Mouse (Mus musculus): ENCODE data around the gene Lmna. TPM values are rescaled to one million over a fixed set of nuclear protein-coding genes. Genes with fewer than 3 reads are reported as not detected.

Lmna gene
- polyA plus RNA-seq, 1 experiment from 2014 or later: 55.7 TPM

DNA sequence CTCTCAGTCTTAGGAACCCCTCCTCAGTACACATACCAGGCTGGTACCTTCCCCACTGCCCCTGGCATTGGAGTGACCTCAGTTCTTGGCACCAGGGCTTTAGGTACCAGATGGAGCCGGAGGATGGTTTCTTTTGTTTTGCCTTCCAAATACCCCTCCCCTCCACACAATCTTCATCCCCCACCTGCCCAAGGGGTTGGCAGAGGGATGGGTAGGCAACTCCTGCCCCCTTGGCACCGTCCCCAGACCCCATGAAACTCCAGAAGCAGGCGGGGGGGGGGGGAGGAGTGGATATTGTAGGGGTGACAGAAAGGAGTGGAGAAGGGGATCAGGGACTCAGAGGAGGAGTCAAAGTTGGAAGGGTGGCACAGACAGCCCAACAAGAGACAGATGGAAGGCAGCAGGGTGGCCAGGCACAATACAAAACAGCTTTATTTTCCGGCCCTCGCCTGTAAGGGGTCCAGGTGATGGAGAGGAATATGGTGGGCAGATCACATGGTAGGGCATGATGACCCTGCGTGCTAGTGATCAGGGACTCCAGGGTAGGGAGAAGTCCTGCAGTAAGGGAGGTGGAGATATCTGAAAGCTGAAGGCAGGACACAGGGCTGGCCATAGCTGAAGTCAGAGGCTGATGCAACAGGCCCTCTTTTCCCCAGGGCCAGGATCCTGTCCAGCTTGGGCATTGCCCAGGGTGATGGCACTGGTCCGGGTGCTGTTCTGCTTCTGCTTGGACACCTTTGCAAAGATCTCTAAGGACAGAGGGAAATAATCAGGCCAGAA is 32.1 kb upstream of the Lmna start:
- Histone ChIP-seq H3K27ac (ENCODE audit: low read depth, low read length) (no peak overlapping the region), H3K36me3 (ENCODE audit: control insufficient read depth, insufficient read depth, low read length) (peaks cover 37% of the 10 kb centered on the region), H3K27me3 (ENCODE audit: control insufficient read depth, insufficient read depth, low read length) (no peaks in the 10 kb centered on the region), H3K4me1 (ENCODE audit: control insufficient read depth, insufficient read depth, low read length) (peaks cover 22% of the 10 kb centered on the region), H3K9me3 (ENCODE audit: control insufficient read depth, low read length) (no peaks in the 10 kb centered on the region), H3K9ac (ENCODE audit: low read depth, low read length) (no peak overlapping the region), H3K4me2 (replicated peaks; ENCODE audit: low read depth, low read length) (no peak overlapping the region), H3K4me3 (ENCODE audit: low read length) (no peak overlapping the region)
- ATAC-seq (ENCODE audit: low FRiP score, low TSS enrichment): no peak
- 72% methylated on average over 6 of the region's 7 CpGs for WGBS

GRCm38 (mm10) chr3:88540085-88540484 is 30.3 kb upstream of the Lmna start:
- WGBS: 60% methylated on average over 5 of the region's 5 CpGs
- H3K27ac ChIP-seq (ENCODE audit: low read depth, low read length): no peak overlapping the region
- no peak for ATAC-seq (ENCODE audit: low FRiP score, low TSS enrichment)

DNA sequence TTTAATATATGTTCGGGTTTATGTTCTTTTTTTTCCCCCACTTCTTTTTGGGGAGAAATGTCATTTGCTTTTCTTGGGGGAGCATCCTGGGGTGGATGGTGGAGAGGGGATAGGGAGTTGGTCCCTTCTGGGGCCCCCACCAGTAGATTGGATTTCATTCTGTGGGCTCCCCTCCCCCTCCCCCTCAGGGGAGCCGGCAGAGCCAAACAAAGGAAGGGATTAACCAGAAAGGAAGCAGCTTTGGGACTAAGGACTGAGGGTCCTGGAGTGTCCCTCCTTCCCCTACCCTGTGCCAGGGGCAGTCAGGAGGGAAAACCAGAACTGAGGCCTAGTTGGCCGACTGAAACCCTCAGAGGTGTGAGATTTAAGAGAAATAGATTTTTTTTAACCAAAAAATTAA is 29.6 kb upstream of the Lmna start:
- H3K27me3 ChIP-seq (ENCODE audit: control insufficient read depth, insufficient read depth, low read length): no peaks in the 10 kb centered on the region
- WGBS: 25% methylated on average over 3 of the region's 3 CpGs
- H3K4me2 ChIP-seq (replicated peaks; ENCODE audit: low read depth, low read length): no peak overlapping the region
- no peak for ATAC-seq (ENCODE audit: low FRiP score, low TSS enrichment)
- H3K4me3 ChIP-seq (ENCODE audit: low read length): no peak overlapping the region
- H3K9me3 ChIP-seq (ENCODE audit: control insufficient read depth, low read length): no peaks in the 10 kb centered on the region
- H3K36me3 ChIP-seq (ENCODE audit: control insufficient read depth, insufficient read depth, low read length): peaks cover 48% of the 10 kb centered on the region
- H3K27ac ChIP-seq (ENCODE audit: low read depth, low read length): no peak overlapping the region
- H3K4me1 ChIP-seq (ENCODE audit: control insufficient read depth, insufficient read depth, low read length): peaks cover 46% of the 10 kb centered on the region
- no peak overlapping the region for H3K9ac ChIP-seq (ENCODE audit: low read depth, low read length)

More at GRCm38 (mm10) chr3:88540085-88540484, 30.3 kb upstream of the Lmna start:
- H3K4me2 ChIP-seq (replicated peaks; ENCODE audit: low read depth, low read length): no peak overlapping the region
- H3K9ac ChIP-seq (ENCODE audit: low read depth, low read length): no peak overlapping the region
- H3K36me3 ChIP-seq (ENCODE audit: control insufficient read depth, insufficient read depth, low read length): peaks cover 48% of the 10 kb centered on the region
- H3K27me3 ChIP-seq (ENCODE audit: control insufficient read depth, insufficient read depth, low read length): no peaks in the 10 kb centered on the region
- H3K4me1 ChIP-seq (ENCODE audit: control insufficient read depth, insufficient read depth, low read length): peaks cover 39% of the 10 kb centered on the region
- H3K9me3 ChIP-seq (ENCODE audit: control insufficient read depth, low read length): no peaks in the 10 kb centered on the region
- no peak overlapping the region for H3K4me3 ChIP-seq (ENCODE audit: low read length)

GRCm38 (mm10) chr3:88538271-88539145 is 28.8 kb upstream of the Lmna start:
- peaks cover 54% of the 10 kb centered on the region for H3K4me1 ChIP-seq (ENCODE audit: control insufficient read depth, insufficient read depth, low read length)
- H3K27ac ChIP-seq (ENCODE audit: low read depth, low read length): no peak overlapping the region

DNA sequence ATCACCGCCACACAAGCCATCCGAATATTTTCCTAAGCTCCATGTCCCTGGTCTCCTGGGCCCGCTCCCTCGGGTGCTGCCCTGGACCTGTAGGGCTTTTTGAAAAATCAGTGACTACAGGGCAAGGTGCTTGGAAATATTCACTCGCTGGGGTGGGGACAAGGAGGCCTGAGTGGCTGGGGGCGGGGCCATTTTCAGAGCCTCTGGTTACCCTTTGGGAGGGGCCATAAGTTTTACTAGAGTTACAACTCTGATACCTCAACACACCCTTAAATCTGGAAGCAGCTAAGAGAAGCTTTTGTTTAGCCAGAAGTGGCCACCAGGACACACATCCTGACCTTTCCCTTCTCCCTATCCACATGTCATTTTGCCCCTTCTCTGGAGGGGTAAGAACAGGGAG is 27.4 kb upstream of the Lmna start:
- Histone ChIP-seq H3K4me1 (ENCODE audit: control insufficient read depth, insufficient read depth, low read length) (peaks cover 54% of the 10 kb centered on the region), H3K9me3 (ENCODE audit: control insufficient read depth, low read length) (no peaks in the 10 kb centered on the region), H3K36me3 (ENCODE audit: control insufficient read depth, insufficient read depth, low read length) (peaks cover 48% of the 10 kb centered on the region), H3K4me2 (replicated peaks; ENCODE audit: low read depth, low read length) (peak overlapping the region; percentile 94), H3K4me3 (ENCODE audit: low read length) (peak overlapping the region; percentile 93; the same call in 1 of the 2 replicates), H3K9ac (ENCODE audit: low read depth, low read length) (0 out of 2 replicates have a peak overlapping the region, but pooled peaks have one; percentile 28), H3K27me3 (ENCODE audit: control insufficient read depth, insufficient read depth, low read length) (no peaks in the 10 kb centered on the region), H3K27ac (ENCODE audit: low read depth, low read length) (no peak overlapping the region)
- ATAC-seq (ENCODE audit: low FRiP score, low TSS enrichment): no peak
- 62% methylated on average over 6 of the region's 6 CpGs for WGBS

More at GRCm38 (mm10) chr3:88538271-88539145, 28.8 kb upstream of the Lmna start:
- peaks cover 48% of the 10 kb centered on the region for H3K36me3 ChIP-seq (ENCODE audit: control insufficient read depth, insufficient read depth, low read length)
- H3K9ac ChIP-seq (ENCODE audit: low read depth, low read length): no peak overlapping the region
- no peak overlapping the region for H3K4me3 ChIP-seq (ENCODE audit: low read length)
- no peak for ATAC-seq (ENCODE audit: low FRiP score, low TSS enrichment)
- 45% methylated on average over 9 of the region's 9 CpGs for WGBS
- H3K9me3 ChIP-seq (ENCODE audit: control insufficient read depth, low read length): no peaks in the 10 kb centered on the region
- H3K27me3 ChIP-seq (ENCODE audit: control insufficient read depth, insufficient read depth, low read length): no peaks in the 10 kb centered on the region
- H3K4me2 ChIP-seq (replicated peaks; ENCODE audit: low read depth, low read length): no peak overlapping the region

- H3K4me3 ChIP-seq (ENCODE audit: low read length): peak overlapping the region; percentile 93
- 0 out of 2 replicates have a peak overlapping the region, but pooled peaks have one; percentile 39 for H3K27ac ChIP-seq (ENCODE audit: low read depth, low read length)
- peak overlapping the region; percentile 50; the same call in 1 of the 2 replicates for H3K9ac ChIP-seq (ENCODE audit: low read depth, low read length)
- H3K36me3 ChIP-seq (ENCODE audit: control insufficient read depth, insufficient read depth, low read length): peaks cover 48% of the 10 kb centered on the region
- ATAC-seq (ENCODE audit: low FRiP score, low TSS enrichment): 0 out of 2 replicates have a peak, but pooled peaks have one; percentile 6
- WGBS: 5% methylated on average over 64 of the region's 64 CpGs
- H3K4me2 ChIP-seq (replicated peaks; ENCODE audit: low read depth, low read length): peak overlapping the region; percentile 94
- H3K9me3 ChIP-seq (ENCODE audit: control insufficient read depth, low read length): no peaks in the 10 kb centered on the region
- peaks cover 54% of the 10 kb centered on the region for H3K4me1 ChIP-seq (ENCODE audit: control insufficient read depth, insufficient read depth, low read length)
- no peaks in the 10 kb centered on the region for H3K27me3 ChIP-seq (ENCODE audit: control insufficient read depth, insufficient read depth, low read length)
Measured at GRCm38 (mm10) chr3:88536103-88536930, 26.6 kb upstream of the Lmna start.

GRCm38 (mm10) chr3:88535527-88535926 is 25.8 kb upstream of the Lmna start:
- Histone ChIP-seq H3K36me3 (ENCODE audit: control insufficient read depth, insufficient read depth, low read length) (peaks cover 43% of the 10 kb centered on the region), H3K4me2 (replicated peaks; ENCODE audit: low read depth, low read length) (peak overlapping the region; percentile 94), H3K9ac (ENCODE audit: low read depth, low read length) (peak overlapping the region; percentile 99; the same call in 1 of the 2 replicates), H3K4me3 (ENCODE audit: low read length) (peak overlapping the region; percentile 93), H3K27me3 (ENCODE audit: control insufficient read depth, insufficient read depth, low read length) (no peaks in the 10 kb centered on the region), H3K4me1 (ENCODE audit: control insufficient read depth, insufficient read depth, low read length) (peaks cover 55% of the 10 kb centered on the region), H3K27ac (ENCODE audit: low read depth, low read length) (peak overlapping the region; percentile 6; the same call in 1 of the 2 replicates), H3K9me3 (ENCODE audit: control insufficient read depth, low read length) (no peaks in the 10 kb centered on the region)
- WGBS: 32% methylated on average over 4 of the region's 4 CpGs
- ATAC-seq (ENCODE audit: low FRiP score, low TSS enrichment): no peak

DNA sequence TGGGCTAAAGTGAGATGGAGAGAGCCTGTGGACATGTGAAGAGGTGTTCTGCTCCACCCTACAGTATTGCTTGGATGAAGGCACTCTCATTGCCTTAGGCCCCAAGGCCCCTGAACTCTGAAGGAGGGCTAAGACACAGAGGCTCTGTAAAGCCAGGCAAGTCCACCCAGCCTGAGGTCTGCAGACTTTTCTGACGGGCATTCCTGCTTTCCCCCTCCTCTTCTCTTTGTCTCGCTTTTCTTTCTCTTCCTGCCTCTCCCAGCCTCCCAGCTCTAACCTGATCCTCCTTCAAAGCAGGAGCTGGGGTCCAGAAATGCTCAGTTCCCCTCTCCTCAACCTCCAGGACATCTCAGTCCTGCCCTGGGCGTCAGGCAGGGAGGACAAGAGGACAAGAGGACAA is 25.2 kb upstream of the Lmna start:
- Histone ChIP-seq H3K4me2 (replicated peaks; ENCODE audit: low read depth, low read length) (peak overlapping the region; percentile 94), H3K27me3 (ENCODE audit: control insufficient read depth, insufficient read depth, low read length) (no peaks in the 10 kb centered on the region), H3K27ac (ENCODE audit: low read depth, low read length) (peak overlapping the region; percentile 6; the same call in 1 of the 2 replicates), H3K36me3 (ENCODE audit: control insufficient read depth, insufficient read depth, low read length) (peaks cover 38% of the 10 kb centered on the region), H3K4me1 (ENCODE audit: control insufficient read depth, insufficient read depth, low read length) (peaks cover 59% of the 10 kb centered on the region), H3K9me3 (ENCODE audit: control insufficient read depth, low read length) (no peaks in the 10 kb centered on the region), H3K9ac (ENCODE audit: low read depth, low read length) (peak overlapping the region; percentile 99; the same call in 1 of the 2 replicates), H3K4me3 (ENCODE audit: low read length) (peak overlapping the region; percentile 93)
- ATAC-seq (ENCODE audit: low FRiP score, low TSS enrichment): no peak
- WGBS: 15% methylated on average over 3 of the region's 3 CpGs
